ENCODE assay signal across 19 mouse cellular contexts in the genomic region with DNA sequence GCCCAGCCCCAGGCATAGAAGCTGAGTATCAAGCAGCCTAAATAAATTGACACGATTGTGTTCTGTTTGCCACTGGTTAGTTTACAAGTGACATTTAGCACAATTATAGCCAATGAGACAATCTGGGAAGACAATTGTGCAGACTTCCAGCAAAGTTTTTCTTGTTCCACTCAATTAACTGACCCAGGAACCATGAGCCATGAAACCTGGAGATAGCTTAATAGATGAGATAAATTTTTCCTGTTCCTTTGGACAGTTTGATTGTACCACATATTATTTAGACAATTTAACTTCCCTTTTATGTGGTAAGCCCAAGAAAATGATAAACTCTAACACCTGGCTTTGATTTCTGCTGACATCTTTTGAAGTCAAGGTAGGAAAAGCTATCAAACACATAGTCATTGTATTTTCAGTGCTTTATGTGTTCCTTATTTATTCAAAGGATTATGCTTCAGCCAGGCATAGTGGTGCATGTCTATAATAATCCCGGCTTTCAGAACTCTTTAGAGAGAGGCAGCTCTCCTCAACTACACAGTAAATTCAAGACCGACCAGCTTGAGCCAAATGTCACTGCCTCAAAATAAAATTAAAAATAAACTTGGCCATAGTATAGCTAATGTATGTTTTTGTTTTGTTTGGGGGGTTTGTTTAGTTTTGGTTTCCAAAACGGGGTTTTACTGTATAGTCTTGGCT.
"Had no signal": no experiment of that assay in that cellular context is flagged by ENCODE, and none has a peak within 500 bp of the region (broad histone marks: within the 10 kb centered on the region; RNA-seq: fewer than 3 reads in every experiment).

No protein-coding gene starts in this region.

- H3K9ac ChIP-seq: lung, embryonic 14.5 days; midbrain, embryonic 12.5 days; neural tube, embryonic 12.5 days; neural tube, embryonic 15.5 days had no signal

- H3K9me3 ChIP-seq: midbrain, embryonic 10.5 days; midbrain, embryonic 12.5 days; neural tube, embryonic 15.5 days had no signal

- H3K4me2 ChIP-seq: lung, embryonic 14.5 days; midbrain, embryonic 12.5 days; neural tube, embryonic 12.5 days; neural tube, embryonic 15.5 days had no signal

- H3K4me1 ChIP-seq: midbrain, embryonic 10.5 days; midbrain, embryonic 12.5 days; neural tube, embryonic 12.5 days; neural tube, embryonic 15.5 days had no signal

- H3K27me3 ChIP-seq: midbrain, embryonic 12.5 days; neural tube, embryonic 12.5 days; neural tube, embryonic 15.5 days had no signal

- H3K4me3 ChIP-seq: midbrain, embryonic 10.5 days; midbrain, embryonic 12.5 days; myocyte; neural tube, embryonic 12.5 days; neural tube, embryonic 15.5 days had no signal

- H3K36me3 ChIP-seq: midbrain, embryonic 10.5 days; midbrain, embryonic 12.5 days; neural tube, embryonic 12.5 days; neural tube, embryonic 15.5 days had no signal

- H3K27ac ChIP-seq: midbrain, embryonic 10.5 days; midbrain, embryonic 12.5 days; neural tube, embryonic 12.5 days; neural tube, embryonic 15.5 days had no signal

- ATAC-seq: midbrain, embryonic 16.5 days had no signal

- DNase-seq: lung, adult 18-20 months; lung, embryonic 14.5 days; lung, postnatal 10 days; lung, postnatal 4 days; midbrain, embryonic 14.5 days; retina, postnatal 1 day; right cerebral cortex, adult 18-20 months; right cerebral cortex, postnatal 25 days; right cerebral cortex, postnatal 4 days; spleen, adult 18-20 months; thymus, adult 18-20 months; thymus, postnatal 14 days; thymus, postnatal 36 days had no signal
